Mouse (Mus musculus): ENCODE measurements around the gene Zfp786.

DNA sequence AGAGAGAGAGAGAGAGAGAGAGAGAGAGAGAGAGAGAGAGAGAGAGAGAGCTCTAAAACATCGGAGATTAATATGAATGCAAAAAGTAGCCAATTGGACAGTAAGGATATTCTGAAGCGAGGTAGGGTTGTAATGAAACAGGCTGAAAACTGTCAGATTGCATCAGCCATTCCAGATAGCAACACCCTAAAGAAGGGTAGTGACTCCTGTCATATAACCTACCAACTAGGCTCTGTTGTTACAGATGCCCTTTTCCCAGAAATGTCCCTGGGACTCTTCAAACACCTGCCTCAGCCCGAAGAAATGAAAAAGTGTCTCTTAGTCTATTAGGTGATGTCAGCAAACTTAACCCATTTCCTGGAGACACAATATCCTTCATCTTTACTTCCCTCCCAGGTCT lies 41.8 kb downstream of the Zfp786 start:
- TF ChIP-seq CTCF (IDR thresholded peaks at IDR 0.05; ENCODE audit: low read depth, low read length) (no peak), GATA2 (IDR thresholded peaks at IDR 0.05; ENCODE audit: borderline replicate concordance, low read depth, low read length) (no peak), GATA1 (IDR thresholded peaks at IDR 0.05; ENCODE audit: borderline replicate concordance, low read length) (no peak), TAL1 (conservative IDR thresholded peaks at IDR 0.05; ENCODE audit: low read depth, low read length) (no peak), POLR2AphosphoS5 (IDR thresholded peaks at IDR 0.05; ENCODE audit: insufficient replicate concordance, low read depth, low read length) (no peak)

Measured in G1E (cell line).